Mouse (Mus musculus) thymus, postnatal 10 days (tissue): ENCODE results near the gene Pde4b.

Experiments used
- DNase-seq, 2 experiments: peaks; one replicate each; pipeline ENCODE4 v3.0.0; 2021; ENCODE audit warnings: low spot score in 2 of 2

Pde4b gene

DNA sequence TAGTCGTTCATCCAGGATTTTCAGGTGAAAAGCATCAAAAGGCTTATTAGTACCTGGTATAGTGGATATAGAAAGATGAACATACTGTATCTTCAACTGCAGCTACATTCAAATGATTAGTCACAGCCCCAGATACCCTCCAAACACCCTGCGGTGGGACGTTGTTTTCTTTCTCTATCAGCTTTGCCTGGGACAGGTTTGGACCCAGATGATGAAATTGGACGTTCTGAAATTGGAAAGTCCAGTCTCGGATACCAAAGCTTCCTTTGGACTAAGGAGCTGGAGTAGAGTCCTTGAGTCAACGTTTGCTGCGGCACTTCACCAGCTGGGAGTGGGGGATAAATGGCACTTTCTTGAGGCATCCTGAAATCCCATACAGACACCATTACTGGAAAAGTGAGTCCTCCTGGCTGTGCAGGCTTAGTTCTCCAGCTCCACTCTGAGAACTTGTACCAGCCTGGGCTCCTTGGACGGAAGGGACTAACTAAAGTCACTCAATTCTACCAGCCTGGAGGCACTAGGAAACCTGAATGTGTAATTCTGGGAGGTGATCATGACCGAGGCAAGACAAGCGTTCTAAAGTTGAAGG lies 487.4 kb downstream of the Pde4b start:
- DNase-seq, result no peak

DNA sequence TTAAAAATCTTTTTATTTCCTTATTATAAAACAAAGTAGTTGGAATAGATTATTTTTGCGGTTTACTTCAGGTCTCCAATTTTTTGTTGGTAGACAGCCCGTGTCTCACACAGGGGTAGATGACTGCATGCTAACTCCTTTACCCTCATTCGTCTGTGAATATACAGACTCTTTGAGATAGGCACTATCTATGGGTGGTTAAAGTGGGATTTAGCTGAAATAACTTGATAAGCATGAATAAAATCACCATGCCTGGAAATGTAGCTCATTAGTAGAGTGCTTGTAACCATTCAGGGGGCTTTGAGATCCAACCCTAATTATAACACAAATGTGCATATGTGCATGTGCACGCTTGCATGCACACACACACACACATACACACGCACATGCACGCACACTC lies 488.8 kb downstream of the Pde4b start:
- DNase-seq, result no peak

DNA sequence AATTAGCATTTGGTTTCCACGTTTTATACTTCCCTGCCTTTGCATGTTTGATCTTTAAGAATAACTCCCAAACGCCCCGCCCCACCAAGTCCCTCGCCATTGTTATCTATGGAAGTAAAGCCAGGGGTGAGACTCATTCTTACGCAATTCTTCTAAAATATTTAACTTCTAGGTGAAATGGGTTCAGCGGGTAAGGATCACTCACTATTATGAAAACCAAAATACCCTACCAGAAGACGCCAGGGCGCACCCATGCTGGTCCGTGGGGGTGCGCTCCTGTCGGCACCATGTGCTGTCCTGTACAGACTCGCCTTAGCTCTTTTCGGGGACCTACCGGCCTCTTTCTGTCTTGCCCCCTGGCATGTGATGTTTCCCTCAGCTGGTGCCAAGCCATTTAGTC lies 490.3 kb downstream of the Pde4b start:
- DNase-seq, result no peak

DNA sequence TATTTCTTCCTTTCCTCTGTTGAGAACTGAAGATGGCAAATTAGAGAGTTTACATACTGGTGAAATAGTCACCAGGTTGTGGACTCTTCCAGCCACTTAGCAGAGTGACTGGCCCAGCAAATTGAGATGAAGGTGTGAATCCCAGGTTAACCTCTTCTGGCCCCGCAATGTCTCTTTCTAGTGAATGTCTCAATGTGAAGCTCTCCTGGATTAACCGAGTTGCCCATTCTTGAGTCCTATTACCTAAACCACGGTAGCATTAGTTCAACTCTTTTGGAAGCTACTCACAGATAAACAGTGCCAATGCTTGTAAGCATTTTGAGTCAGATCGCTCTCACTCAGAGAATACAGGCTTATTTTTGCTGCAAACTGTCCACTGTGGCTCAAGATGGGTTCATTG lies 491.7 kb downstream of the Pde4b start:
- no peak for DNase-seq

DNA sequence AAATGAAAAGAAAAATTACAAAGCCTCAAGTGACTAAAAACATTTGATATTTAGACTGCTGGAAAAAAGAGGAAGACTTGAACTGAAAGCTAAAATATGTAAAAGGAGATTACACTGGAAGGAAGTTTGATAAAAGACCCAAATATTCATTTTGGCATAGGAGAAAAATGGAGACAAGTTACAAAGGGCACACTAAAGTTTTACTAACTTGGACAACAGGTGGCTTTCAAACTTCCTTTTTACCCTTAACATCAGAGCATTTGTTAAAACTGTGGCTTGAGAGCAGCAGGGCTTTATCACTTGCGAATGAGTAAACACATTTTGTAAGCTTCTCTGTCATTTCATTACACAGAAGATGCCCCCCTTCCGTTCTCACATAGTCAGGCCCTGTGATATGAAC lies 492.4 kb downstream of the Pde4b start:
- DNase-seq, result no peak

DNA sequence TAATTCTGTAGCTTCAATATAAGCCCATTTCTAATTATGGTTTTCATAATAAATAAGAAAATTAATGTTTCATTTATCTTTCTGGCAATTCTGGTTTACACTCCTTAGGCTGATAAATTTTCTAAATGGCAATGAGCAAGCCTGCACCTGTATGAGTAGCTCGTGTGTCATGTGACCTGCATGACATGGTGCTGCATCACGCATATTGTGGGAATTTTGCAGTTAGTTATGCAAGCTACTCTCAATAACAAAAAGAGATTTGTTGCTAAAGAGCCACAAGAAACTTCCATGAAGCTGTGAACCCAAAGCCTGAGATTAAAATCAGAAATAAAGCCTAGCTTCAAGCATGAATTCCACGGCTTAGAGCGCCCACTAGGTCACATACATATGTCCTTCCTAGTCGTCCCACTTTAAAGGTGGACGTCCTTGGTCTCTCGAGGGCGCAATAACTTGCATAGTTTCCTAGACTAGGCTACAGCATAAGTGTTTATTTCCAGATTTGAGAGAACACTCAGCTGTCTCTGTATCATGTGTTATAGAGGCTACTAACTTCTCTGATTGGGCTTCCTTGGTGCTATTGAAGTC lies 494.9 kb downstream of the Pde4b start:
- no peak for DNase-seq

DNA sequence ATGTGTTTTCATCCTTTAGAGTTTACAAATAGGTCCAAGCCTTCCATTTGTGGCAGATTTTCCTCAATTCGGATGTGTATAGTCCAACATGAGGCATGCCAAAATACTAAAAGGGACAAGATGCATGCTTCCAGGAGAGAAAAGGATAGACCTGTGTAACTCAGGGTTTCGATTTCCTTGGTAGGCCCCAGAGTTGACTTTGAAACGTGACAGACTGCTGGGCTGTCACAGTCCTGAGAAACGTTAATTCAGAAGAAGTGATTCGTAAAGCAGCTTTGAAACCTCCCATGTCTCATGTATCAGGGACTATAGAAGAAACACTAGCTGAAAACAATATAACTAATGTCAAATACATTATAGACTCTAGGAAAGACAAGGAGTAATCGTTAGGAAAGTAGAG lies 495.6 kb downstream of the Pde4b start:
- DNase-seq, result no peak

DNA sequence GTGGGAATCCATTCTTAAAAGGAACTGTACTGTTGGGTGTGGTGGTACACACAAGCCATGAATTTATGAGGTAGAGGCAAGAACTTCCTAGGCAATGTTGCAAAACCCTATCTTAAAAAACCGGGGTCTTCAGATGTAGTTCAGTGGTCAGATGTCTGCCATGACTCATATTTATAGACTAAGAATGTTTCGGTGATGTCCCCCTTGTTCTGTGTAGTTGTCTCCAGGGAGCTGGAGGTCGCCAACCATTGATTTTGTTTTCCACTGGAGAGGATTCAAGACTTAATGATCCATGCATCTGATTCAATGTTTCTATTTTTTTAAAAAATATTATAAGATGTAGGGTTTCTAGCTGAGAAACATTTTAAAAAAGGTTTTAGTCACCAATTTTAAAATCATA lies 496.1 kb downstream of the Pde4b start:
- DNase-seq, result no peak

DNA sequence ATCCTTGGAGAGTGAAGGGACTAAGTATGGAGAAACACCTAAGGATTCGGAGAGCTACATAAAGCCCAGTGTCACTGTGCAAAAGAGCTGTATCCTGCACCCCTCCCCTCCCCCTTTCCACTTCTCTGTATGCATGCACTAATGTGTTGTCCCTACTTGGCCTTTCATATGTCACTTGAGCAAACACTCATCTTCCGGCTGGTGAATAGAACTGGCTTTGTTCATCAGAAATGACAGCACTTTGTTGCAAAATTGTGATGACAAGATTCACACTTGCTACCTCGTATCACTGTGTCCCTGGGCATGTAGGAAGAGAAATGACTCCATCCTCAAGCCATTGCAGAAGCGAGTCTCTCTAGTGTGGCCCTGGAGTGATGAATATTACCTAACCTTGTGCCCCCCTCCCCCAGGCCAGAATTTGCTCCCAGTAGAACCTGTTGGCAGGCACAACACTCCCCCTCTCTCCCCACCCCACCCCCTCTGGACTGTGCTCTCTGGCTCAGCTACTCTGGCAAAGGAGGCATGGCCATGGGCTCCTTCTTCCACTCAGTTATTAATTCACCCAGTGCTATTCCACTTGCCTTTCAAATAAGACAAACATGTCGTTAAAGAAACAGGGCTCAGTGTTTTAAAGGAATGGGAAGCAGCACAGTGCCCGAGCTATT lies 497.4 kb downstream of the Pde4b start:
- DNase-seq, result no peak

DNA sequence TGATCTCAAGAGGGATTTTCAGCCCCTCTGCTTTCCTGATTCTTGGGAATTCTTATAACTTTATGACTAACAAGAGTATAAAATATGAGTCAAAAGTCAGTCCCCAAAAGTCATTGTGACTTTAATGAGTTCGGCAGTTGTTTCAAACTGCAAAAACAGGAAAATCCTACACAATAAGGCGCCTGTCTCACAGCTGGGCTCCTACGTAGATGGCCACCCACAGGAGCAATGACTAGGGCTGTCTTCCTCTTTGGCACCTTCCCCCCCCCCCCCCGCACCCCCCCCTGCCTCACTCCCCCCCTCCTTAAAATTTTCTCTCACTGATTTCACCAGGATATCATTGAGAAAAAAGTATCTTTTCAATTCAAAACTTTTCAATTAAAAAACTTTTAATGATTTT lies 498.2 kb downstream of the Pde4b start:
- DNase-seq, result no peak

DNA sequence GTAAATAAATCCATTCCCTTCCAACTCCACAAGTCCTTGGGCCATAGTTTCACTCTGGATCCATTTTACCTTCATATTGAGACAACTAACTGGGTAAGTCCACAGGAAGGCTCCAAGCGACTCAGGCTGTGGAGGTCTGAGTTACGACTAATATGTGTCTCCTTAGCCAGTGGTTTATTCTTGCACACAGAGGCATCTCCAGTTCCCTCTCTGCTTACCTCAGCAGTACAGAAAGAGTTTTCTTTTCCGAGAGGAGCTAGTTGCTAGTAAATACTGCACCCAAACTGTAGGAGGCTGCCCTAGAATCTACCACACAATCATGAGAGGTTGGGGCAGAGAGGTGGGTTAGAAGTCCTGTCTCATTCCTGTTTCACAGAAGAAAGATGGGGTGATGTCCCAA lies 499.4 kb downstream of the Pde4b start:
- DNase-seq, result no peak

DNA sequence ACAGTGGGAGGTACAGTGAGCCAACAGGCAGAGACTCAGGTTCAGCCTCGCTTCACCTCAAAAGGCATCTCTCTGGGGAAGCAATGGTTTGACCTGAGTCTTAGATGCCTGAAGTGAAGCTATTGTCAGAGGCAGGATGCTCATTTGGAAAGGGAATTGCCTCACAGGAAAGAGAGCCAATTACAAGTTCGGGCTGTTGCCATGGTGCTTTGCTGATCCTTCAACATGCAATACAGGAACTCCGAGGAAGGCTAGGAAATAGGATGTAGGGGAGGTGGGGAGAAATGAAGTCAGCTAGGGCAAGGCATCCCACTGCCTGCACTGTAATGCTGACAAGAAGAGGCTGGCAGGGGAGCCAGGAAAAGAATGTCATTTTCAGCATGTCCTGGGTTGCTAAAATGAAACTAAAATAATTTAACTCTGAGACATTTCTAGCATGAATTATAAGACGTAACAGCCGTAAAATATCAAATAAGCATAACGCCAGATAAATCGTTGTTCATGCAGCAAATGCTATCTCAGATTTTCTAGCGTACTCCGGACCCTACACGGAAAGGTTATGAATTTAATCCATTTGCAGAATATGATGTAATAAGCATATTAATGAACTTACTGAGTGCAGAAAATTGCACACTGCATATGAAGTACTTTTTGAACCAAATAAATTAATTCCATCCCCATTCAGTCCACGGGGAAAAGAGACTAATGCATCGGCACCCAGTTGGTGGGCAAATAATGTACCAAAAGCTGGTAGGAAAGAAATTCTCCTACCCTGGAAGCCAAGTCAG lies 501.5 kb downstream of the Pde4b start:
- DNase-seq, result no peak

DNA sequence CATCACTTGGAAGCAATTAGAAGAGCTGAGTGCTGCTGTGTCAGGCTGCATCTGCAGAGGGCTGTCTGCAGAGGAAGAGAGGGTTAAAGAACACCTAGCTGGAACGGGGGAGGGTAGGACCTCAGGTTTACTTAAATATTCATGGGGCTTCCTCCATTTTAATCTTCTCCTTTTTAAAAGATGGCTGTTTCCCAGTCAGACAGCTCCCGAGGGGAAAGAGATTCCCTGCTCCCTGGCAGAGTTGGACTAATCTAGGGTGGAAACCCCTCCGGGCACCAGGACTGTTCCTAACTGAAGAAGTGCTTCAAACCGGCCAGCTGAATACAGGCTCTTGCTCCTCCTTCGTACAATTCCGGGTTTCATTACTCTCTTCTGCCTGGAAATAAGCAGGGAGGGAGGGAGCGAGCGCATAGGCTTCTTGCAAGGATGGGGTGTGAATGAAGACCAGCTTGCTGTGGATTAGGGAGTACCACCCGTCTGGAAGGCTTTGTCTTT lies 502.2 kb downstream of the Pde4b start:
- no peak for DNase-seq

DNA sequence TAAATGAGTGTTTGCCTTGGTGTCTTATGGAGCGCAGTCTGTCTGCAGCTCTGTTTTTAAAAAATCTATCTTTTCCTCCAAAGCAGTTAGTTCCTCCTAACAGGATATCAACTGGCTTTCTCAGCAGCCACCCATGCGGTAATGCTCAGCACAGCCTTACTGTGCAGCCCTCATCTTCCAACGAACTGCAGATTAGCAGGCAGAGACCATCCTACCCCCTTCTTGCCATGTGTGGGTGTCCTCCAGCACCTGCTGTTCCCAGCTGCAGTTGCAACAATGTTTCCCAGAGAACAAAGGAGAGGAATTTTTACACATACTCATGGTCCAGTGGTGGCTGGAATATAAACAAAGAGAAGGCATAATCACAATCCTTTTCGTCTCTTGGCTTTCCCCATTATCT lies 504.5 kb downstream of the Pde4b start:
- DNase-seq, result no peak

DNA sequence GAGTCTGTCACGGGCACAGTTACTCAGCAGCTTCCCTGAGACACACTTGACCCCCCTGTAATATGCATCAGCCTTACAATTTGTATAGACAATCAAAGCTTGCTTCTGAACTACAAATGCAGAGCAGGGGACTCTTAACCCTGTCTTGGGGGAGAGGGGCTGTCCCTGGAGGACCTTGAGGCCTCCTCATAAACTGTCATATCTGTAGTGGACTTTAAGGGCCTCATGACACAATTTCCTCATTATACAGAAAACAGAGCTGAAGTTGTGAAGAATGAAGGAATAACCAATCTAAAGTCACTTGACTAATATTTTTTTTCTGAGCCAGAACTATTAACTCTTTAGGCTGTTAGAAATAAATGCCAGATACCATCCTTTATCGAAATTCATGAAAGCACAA lies 505.2 kb downstream of the Pde4b start:
- DNase-seq, result no peak

DNA sequence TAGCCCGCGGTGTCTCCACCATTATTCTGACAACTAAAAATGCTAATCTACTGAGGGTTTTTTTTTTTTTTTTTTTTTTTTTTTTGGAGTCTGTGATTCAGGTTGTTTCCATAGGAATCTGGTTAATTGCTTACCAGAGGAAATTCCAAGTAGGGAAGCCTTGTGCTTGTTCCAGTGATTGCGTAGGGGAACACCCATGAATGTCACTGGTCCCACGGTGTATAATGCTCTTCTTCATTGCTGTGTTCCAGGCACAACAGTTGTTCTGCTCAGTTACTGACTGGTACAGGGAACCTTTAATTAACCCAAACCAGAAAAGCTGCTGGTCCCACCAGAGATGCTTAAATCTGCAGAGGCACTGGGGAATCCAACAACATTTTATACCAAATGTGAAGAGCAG lies 506.3 kb downstream of the Pde4b start:
- DNase-seq, result no peak

DNA sequence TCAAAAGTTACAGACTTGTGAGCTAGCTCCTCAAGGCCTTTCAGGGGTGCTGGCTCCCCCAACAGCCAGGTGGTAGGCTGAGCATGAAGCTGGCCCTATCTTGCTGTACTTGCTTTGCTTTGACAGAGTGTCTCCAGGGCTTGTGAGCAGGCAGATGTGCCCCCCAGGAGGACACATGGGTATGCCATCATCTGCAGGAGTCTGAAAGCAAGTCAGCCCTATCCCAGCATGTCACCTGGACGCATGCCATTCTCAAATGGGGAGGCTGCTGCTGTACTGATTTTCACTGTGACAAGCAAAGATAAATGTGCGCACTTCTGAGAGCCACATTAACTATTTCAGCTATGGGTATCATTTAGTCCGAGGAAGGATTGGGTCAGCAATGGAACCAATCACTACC lies 507.2 kb downstream of the Pde4b start:
- DNase-seq, result no peak

DNA sequence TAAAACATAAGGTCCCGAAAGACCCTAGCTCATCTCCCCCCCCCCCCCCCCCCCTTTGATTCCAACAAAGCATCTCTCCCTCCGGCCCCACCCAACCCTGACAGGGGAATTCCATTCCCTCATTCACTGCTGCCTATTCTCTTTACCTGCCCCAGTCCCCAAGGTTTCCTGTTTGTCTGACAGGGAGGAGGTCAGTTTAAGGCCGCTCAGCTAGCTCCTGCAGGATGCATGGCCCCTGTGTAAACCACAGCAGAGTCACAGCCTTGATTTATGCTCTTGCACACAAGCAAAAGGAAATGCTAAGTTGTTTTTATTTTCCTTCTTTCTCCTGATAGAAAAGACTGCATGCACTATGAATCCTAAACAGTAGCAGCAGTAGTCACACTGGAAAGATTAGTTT lies 516.6 kb downstream of the Pde4b start:
- DNase-seq, result no peak

DNA sequence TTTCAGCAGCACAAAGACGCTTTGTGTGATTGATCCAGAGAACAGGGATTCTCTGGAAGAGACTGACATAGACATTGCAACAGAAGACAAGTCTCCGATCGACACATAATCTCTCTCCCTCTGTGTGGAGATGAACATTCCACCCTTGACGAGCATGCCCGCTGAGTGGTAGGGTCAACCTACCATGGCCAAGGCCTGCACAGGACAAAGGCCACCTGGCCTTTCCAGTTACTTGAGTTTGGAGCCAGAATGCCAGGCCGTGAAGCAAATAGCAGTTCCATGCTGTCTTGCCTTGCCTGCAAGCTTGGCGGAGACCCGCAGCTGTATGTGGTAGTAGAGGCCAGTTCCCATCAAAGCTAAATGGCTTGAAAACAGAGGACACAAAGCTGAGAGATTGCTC lies 517.9 kb downstream of the Pde4b start:
- DNase-seq, result no peak

DNA sequence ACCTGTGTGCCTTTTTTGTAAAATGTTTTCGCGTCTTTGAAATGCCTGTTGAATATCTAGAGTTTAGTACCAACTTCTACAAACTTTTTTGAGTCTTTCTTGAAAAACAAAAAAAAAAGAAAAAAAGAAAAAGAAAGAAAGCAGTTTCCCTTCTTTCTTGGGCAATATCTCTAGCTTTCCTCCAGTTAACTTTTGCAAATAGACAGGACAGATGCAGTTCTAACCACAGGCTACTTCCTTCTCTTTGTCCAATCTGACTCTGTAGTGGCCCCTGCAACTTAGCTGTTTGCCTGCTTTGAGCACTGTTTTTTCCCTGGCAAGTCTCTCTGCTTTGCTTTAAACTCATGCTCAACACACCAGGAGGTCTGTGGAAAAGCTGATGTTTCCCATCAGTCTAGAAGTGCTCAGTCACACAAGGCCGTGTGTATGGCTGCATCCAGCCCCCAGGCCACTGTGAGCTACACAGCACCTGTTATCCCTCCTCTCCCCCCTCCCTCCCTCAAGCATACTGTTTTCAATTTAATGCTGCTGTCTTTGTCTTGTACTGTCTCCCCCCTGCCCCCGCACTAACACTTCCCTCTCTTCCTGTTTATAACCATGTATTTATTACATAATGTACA lies 518.5 kb downstream of the Pde4b start:
- no peak for DNase-seq

DNA sequence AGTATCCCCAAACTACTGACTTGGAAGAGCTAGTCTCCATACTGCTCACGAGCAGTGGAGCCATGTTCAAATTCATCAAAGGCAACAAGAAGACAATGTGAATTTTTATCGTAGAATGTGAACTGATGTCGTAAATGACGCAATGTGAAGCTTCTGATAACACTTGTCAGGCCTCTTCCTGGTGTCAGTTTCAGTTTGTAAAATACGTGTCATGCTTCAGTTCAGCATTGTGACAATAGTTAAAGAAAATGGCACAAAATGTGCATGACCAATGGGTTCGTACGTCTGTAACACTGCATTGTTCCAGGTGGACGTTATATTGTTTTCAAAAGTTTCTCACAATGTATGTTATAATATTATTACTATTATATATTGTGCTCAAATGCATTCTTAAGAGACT lies 519.5 kb downstream of the Pde4b start:
- no peak for DNase-seq

DNA sequence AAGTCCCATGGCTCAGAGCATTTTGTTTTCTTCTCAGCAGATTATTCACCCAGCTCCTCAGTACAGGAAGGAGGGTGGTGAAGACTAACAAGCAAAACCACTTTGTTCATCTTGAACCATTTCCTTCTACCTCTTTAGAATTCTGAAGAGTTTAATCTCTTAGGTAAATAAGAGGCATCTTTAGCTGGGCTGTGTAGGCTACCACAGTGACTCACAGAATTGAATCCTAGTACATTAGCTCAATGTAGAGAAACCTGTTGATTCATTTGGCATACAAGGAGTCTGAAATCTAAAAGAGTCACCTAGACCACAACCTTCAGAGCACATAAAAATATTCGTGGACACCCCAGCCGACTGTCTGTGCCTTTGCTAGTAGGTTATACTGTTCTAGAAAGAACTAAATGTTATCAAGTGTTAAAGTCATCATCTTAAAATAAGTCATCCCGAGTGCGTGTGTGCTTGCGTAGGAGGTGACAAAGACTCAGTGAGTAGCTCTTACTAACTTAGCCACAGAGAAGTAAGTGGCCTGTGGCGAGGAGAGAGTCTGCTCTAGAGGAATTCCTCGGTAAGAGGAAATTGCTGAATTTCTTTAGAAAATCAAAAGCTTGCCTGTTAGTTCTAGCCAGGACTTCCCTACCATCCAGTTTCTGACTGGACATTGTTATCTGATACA lies 520.5 kb downstream of the Pde4b start:
- DNase-seq, result no peak
